Mouse (Mus musculus) forebrain, embryonic 11.5 days (tissue): Measurements from ENCODE around the gene Mettl22. TPM values are rescaled to one million over a fixed set of nuclear protein-coding genes. Genes with fewer than 3 reads are reported as not detected.

Experiments used
- ATAC-seq: fragments of 200-750 bp; cut with Nextera tagmentation; replicated peaks from 2 replicates; pipeline ENCODE4 v1.8.0; 2017; ENCODE audit warnings: moderate TSS enrichment; ENCODE audit not compliant: low FRiP score
- DNase-seq: peaks from one replicate; pipeline ENCODE4 v3.0.0-alpha.2; 2017; ENCODE audit warnings: low spot score
- H3K27ac ChIP-seq: fragments of 300-500 bp; sonication (generic); 2 replicates; pipeline ENCODE4 v1.5.1; 2014; ENCODE audit warnings: low read depth, low read length
- H3K27me3 ChIP-seq: fragments of 300-500 bp; sonication (generic); 2 replicates; pipeline ENCODE4 v1.6.1; 2014; ENCODE audit warnings: mild to moderate bottlenecking, low read length, mixed read lengths; ENCODE audit not compliant: control insufficient read depth, insufficient read depth
- H3K36me3 ChIP-seq: fragments of 300-500 bp; sonication (generic); 2 replicates; pipeline ENCODE4 v1.6.1; 2014; ENCODE audit warnings: mild to moderate bottlenecking, low read length, moderate library complexity, mixed read lengths; ENCODE audit not compliant: control insufficient read depth, insufficient read depth
- H3K4me1 ChIP-seq: fragments of 300-500 bp; sonication (generic); replicated peaks from 2 replicates; pipeline ENCODE4 v1.6.1; 2014; ENCODE audit warnings: low read length, mixed read lengths; ENCODE audit not compliant: control insufficient read depth, insufficient read depth
- H3K4me2 ChIP-seq: fragments of 300-500 bp; sonication (generic); 2 replicates; pipeline ENCODE4 v1.6.1; 2014; ENCODE audit warnings: low read depth, mild to moderate bottlenecking, low read length, moderate library complexity, mixed read lengths; ENCODE audit not compliant: severe bottlenecking
- H3K4me3 ChIP-seq: fragments of 300-500 bp; sonication (generic); 2 replicates; pipeline ENCODE4 v1.5.1; 2014; ENCODE audit warnings: low read depth, low read length
- H3K9ac ChIP-seq: fragments of 300-500 bp; sonication (generic); 2 replicates; pipeline ENCODE4 v1.6.1; 2014; ENCODE audit warnings: low read length
- H3K9me3 ChIP-seq: fragments of 300-500 bp; sonication (generic); 2 replicates; pipeline ENCODE4 v1.6.1; 2016; ENCODE audit warnings: low read length, mixed read lengths; ENCODE audit not compliant: control insufficient read depth
- WGBS: fragments of 180-500 bp; shearing (Covaris S2); extraction: QIAGEN DNeasy Blood & Tissue Kit; methylation state at CpG from one replicate; pipeline ENCODE4 v1.1.7; 2014; 5-methylcytosine and 5-hydroxymethylcytosine counted together
- polyA plus RNA-seq: library from polyadenylated mRNA; unstranded; fragments of >200 nt; fragmentation: Nextera tagmentation; extraction: Ambion mirVana; gene quantifications from 2 replicates; pipeline ENCODE4 v1.2.1, GENCODE M21; 2014

Mettl22 gene
- 16.4 and 22.1 TPM in 2 replicates for polyA plus RNA-seq

DNA sequence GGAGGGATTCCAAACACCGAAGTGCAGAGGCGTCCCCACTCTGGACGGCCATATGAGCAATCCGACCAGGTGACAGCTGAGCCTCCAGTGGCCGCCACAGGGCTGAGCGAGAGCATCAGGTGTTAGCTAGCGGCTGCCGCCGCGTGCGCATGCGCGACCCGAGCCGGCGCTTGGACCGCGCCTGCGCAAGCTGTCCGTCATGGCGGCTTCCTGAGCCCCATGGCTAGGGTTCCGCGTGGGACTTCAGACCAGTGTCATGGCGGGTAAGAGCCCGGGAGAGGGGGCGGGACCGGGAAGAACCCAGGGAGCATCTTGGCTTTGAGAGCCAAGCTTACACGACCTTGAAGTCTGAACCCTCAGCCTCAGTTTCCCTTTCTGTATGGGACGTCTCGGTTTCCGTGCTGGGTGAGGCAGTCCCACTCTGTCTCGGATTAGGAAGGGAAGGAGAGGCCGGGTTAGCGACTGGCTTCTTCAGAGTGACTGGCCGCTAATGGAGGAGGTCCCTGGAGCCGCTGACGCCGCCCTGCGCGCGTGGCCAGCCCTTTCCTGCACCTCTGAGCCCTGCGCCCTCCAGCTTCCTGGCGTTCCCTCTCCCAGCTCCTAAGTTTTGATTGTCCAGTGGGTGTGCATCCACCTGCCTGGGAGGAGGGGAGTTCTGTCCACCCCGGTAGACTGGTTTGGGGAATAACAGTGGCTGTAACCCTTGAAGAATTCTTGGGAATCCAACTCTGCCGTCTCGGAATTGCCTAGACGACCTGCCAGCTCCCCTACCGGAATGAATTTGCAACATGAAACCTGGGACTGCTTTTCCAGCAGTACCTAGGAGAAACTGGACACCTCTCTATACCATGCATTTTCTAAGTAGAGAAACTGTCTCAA, at the start of gene Mettl22:
Gene Mettl22, plus strand, starts transcription at position 186 of the 879 bp plus-strand sequence.
- WGBS, result under 1% methylated on average over 48 of the region's 48 CpGs
- peak; percentile 99 for ATAC-seq

GRCm38 (mm10) chr16:8420842-8421241, 49.7 kb upstream of the Mettl22 start:
- no peak overlapping the region for H3K4me3 ChIP-seq
- H3K9me3 ChIP-seq, result no peaks in the 10 kb centered on the region
- DNase-seq (peak; percentile 35), ATAC-seq (no peak)
- H3K36me3 ChIP-seq, result no peaks in the 10 kb centered on the region
- 89% methylated on average over 4 of the region's 4 CpGs for WGBS
- H3K9ac ChIP-seq, result no peak overlapping the region
- no peak overlapping the region for H3K27ac ChIP-seq
- H3K27me3 ChIP-seq, result peaks cover 25% of the 10 kb centered on the region
- H3K4me1 ChIP-seq, result no peaks in the 10 kb centered on the region
- H3K4me2 ChIP-seq, result no peak overlapping the region

More for the DNA sequence above, at the start of gene Mettl22:
- H3K9me3 ChIP-seq, result no peaks in the 10 kb centered on the region
- H3K36me3 ChIP-seq, result no peaks in the 10 kb centered on the region
- H3K4me2 ChIP-seq, result peak within 1 kb of the TSS; percentile 67
- H3K27ac ChIP-seq, result 0 out of 2 replicates have a peak within 1 kb of the TSS, but pooled peaks have one; percentile 46
- peak within 1 kb of the TSS; percentile 70 for H3K4me3 ChIP-seq
- peaks cover 5% of the 10 kb centered on the region; the same call in 1 of the 2 replicates for H3K4me1 ChIP-seq
- peak within 1 kb of the TSS; percentile 88 for H3K9ac ChIP-seq
- H3K27me3 ChIP-seq, result no peaks in the 10 kb centered on the region
- DNase-seq, result peak; percentile 95

- no peaks in the 10 kb centered on the region for H3K9me3 ChIP-seq
Observed at GRCm38 (mm10) chr16:8423626-8424114, 46.9 kb upstream of the Mettl22 start.

DNA sequence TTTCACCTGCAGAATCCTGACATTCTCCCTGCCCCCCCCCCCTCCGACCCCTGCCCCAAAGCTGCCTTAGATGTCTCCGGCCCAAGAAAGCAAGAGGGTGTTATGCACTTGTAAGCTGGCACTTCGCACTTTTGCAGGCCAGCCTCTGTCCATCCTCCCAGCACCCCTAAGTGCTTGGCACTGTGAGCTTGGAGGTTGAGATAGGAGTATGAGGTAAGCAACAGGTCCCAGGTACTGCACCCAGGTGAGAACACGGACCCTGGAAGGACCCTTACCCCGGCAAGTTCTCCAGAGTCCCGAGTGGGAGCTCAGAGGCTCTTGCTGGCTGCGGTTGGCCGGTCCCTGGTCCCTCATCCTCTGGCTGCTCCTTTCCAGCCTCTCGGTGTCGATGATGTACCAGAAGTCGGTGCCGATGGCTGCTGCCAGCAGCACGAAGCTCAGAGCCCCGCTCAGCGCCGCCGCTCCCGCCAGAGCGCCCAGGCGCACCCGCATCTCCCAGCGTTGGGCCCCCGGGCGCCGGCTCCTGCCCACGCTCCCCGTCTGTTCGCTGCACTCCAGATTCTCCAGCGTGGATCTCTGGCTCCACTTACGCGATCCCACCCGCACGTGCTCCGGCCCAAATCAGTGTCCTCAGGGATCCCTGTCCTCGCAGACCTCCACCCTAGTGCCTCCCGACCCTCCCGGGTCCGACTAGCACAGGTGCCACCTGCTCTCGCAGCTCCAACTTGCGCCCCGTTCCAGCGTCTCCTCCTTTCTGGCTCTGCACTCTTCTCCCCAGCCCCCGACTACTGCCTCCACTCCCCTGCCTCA, 46.2 kb upstream of the Mettl22 start:
- Histone ChIP-seq H3K4me3 (peak overlapping the region; percentile 8), H3K9ac (0 out of 2 replicates have a peak overlapping the region, but pooled peaks have one; percentile 16), H3K36me3 (no peaks in the 10 kb centered on the region), H3K9me3 (no peaks in the 10 kb centered on the region), H3K27me3 (peaks cover 29% of the 10 kb centered on the region), H3K4me2 (peak overlapping the region; percentile 37), H3K27ac (no peak overlapping the region), H3K4me1 (no peaks in the 10 kb centered on the region)
- WGBS, result 4% methylated on average over 43 of the region's 43 CpGs
- ATAC-seq (no peak), DNase-seq (peak; percentile 56)

More at GRCm38 (mm10) chr16:8423626-8424114, 46.9 kb upstream of the Mettl22 start:
- Histone ChIP-seq H3K4me2 (no peak overlapping the region), H3K27me3 (peaks cover 29% of the 10 kb centered on the region), H3K9ac (no peak overlapping the region), H3K36me3 (no peaks in the 10 kb centered on the region), H3K4me1 (no peaks in the 10 kb centered on the region), H3K4me3 (no peak overlapping the region), H3K27ac (no peak overlapping the region)
- DNase-seq (peak; percentile 47), ATAC-seq (no peak)
- WGBS, result 36% methylated on average over 7 of the region's 7 CpGs

DNA sequence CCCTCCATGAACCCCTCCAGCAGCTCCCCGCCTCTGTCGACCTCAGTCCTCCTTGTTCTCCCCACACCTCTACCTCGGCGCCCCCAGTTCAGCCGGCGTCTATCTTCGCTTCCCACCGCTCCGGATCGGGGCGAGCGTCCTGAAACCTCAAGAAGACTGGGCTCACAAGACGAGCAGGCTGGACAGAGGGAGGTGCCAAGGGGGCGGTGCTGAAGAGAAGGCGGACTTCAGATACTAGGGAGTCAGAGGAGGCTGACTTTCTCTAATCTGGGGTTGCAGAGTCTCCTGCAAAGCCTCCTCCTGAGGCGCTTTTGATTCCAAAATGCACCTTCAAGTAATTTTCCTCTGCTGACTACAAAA, 45.6 kb upstream of the Mettl22 start, which contains the start of gene Tmem114:
Gene Tmem114, minus strand, starts transcription at position 166 of the 360 bp plus-strand sequence.
- DNase-seq, result no peak
- Histone ChIP-seq H3K9ac (0 out of 2 replicates have a peak within 1 kb of the TSS, but pooled peaks have one; percentile 16), H3K4me1 (no peaks in the 10 kb centered on the region), H3K36me3 (no peaks in the 10 kb centered on the region), H3K27ac (no peak within 1 kb of the TSS), H3K9me3 (no peaks in the 10 kb centered on the region), H3K4me2 (peak within 1 kb of the TSS; percentile 37), H3K27me3 (peaks cover 29% of the 10 kb centered on the region), H3K4me3 (peak within 1 kb of the TSS; percentile 8)
- no peak for ATAC-seq
- under 1% methylated on average over 16 of the region's 16 CpGs for WGBS

GRCm38 (mm10) chr16:8425736-8426135, 44.9 kb upstream of the Mettl22 start:
- no peak overlapping the region for H3K4me2 ChIP-seq
- 86% methylated on average over 5 of the region's 5 CpGs for WGBS

DNA sequence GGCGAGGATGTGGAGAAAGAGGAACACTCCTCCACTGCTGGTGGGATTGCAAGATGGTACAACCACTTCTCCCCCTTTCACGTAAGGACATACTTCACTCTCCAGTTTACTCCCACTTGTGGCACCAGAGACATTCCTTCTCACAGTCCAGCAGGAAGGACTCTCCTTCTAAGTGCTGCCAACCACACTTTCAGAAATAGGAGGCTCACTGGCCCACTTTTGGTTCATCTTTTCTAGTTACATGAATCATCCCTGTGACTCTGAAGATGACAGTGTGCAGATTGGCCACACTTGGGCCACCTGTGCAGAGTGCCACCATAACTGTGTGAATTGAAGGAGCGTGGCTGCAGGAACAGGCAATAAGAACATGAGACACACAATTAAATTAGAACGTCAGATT, 41.1 kb upstream of the Mettl22 start:
- Histone ChIP-seq H3K4me2 (no peak overlapping the region), H3K4me1 (no peaks in the 10 kb centered on the region), H3K4me3 (no peak overlapping the region), H3K9ac (no peak overlapping the region), H3K27me3 (peaks cover 16% of the 10 kb centered on the region), H3K27ac (no peak overlapping the region), H3K36me3 (no peaks in the 10 kb centered on the region), H3K9me3 (no peaks in the 10 kb centered on the region)
- ATAC-seq (no peak), DNase-seq (no peak)
- WGBS, result 83% methylated on average over 4 of the region's 4 CpGs

More at GRCm38 (mm10) chr16:8425736-8426135, 44.9 kb upstream of the Mettl22 start:
- Histone ChIP-seq H3K27ac (no peak overlapping the region), H3K9ac (no peak overlapping the region), H3K4me1 (no peaks in the 10 kb centered on the region), H3K36me3 (no peaks in the 10 kb centered on the region), H3K27me3 (peaks cover 29% of the 10 kb centered on the region), H3K4me3 (no peak overlapping the region), H3K9me3 (no peaks in the 10 kb centered on the region)
- DNase-seq (peak; percentile 33), ATAC-seq (no peak)

DNA sequence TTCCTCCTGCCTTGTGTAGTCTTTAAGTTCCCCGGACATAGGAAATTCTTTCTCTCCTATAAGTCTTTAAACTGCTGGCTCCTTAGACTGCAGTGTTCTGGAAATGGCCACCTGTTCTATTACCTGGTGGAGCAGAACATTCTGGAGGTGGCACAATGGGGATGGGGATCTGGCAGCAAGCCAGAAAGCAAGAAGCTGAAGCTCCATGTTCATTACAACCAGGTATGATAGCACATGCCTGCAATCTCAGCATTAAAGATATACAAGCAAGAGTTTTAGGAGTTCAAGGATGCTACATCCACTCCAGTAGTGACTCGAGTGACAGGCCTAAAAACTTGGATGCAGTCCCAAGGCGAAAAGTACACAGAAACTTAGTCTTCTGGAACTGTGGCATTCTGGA, 38.0 kb upstream of the Mettl22 start:
- 90% methylated on average over 3 of the region's 3 CpGs for WGBS
- no peak overlapping the region for H3K4me3 ChIP-seq
- no peaks in the 10 kb centered on the region for H3K27me3 ChIP-seq
- H3K4me2 ChIP-seq, result no peak overlapping the region
- H3K27ac ChIP-seq, result no peak overlapping the region
- no peaks in the 10 kb centered on the region for H3K9me3 ChIP-seq
- H3K36me3 ChIP-seq, result no peaks in the 10 kb centered on the region
- H3K9ac ChIP-seq, result no peak overlapping the region
- H3K4me1 ChIP-seq, result no peaks in the 10 kb centered on the region
- DNase-seq (peak; percentile 21), ATAC-seq (no peak)
